Mouse (Mus musculus) olfactory bulb, adult 2 months (tissue): Measurements from ENCODE around the gene Chst13.

Experiments used
- CTCF ChIP-seq: fragments of 200-500 bp; IDR thresholded peaks from 2 replicates; pipeline ENCODE4 v1.5.1; 2012; ENCODE audit warnings: low read depth, mild to moderate bottlenecking, low read length, moderate library complexity; ENCODE audit not compliant: insufficient read depth
- POLR2A ChIP-seq: fragments of 200-500 bp; IDR thresholded peaks from 2 replicates; pipeline ENCODE4 v1.6.1; 2012; ENCODE audit warnings: mild to moderate bottlenecking, low read depth, low read length, moderate library complexity; ENCODE audit not compliant: insufficient read depth

DNA sequence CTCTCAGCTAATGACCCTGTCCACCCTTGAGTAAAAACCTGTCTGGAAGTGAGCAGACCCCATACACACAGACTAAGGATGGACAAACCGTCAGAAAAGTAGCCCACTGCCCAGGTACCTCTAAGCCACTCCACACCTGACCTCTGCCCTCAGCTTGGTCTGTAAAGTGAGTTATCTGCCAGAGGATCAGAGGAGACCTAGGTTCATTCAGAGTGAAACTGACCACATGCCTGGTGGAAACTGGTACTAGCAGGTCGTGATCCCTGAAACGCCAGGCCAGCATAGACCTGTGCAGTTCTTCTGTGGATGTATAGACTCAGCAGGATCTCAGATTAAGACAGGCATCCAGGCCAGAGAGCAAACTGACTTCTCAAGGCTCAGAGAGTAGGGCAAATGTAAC lies 522 bp downstream of the Chst13 start:
- TF ChIP-seq CTCF (no peak), POLR2A (no peak)
